ENCODE assay signal across 24 mouse cellular contexts in the genomic region with DNA sequence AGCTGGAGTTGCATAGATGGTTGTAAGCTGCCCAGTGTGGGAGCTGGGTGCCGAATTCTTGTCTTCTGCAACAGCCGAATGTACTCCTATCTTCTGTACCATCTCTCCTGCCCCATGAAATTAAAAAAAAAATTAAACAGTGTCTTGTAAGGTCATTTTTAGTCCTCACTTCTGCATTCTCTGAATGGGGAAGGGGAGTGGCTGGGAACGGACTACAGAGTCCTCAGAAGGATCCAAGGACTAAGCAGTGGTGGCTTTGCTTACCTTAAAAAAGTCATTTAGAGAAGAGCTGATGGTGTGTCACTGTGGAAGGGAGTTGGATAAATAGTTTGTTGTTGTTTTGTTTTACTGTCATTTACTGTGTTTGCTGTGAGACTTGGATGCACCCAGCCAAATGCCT. TPM values are rescaled to one million over a fixed set of nuclear protein-coding genes. Genes with fewer than 3 reads are reported as not detected.
"Had no signal": no experiment of that assay in that cellular context is flagged by ENCODE, and none has a peak within 500 bp of the region (broad histone marks: within the 10 kb centered on the region; RNA-seq: fewer than 3 reads in every experiment).

No protein-coding gene starts in this region.

- H3K4me1 ChIP-seq: liver, embryonic 13.5 days; liver, embryonic 15.5 days; midbrain, embryonic 10.5 days; midbrain, embryonic 12.5 days; neural tube, embryonic 13.5 days; neural tube, embryonic 15.5 days had no signal

- H3K27me3 ChIP-seq: liver, embryonic 13.5 days; liver, embryonic 15.5 days; midbrain, embryonic 12.5 days; neural tube, embryonic 13.5 days; neural tube, embryonic 15.5 days; stomach, embryonic 15.5 days had no signal

- H3K9ac ChIP-seq: liver, embryonic 13.5 days; liver, embryonic 15.5 days; lung, embryonic 14.5 days; midbrain, embryonic 12.5 days; neural tube, embryonic 13.5 days; neural tube, embryonic 15.5 days; stomach, embryonic 15.5 days had no signal

- H3K4me3 ChIP-seq: liver, embryonic 13.5 days; liver, embryonic 15.5 days; midbrain, embryonic 10.5 days; midbrain, embryonic 12.5 days; myocyte; neural tube, embryonic 13.5 days; neural tube, embryonic 15.5 days; stomach, embryonic 15.5 days had no signal

- ATAC-seq: midbrain, embryonic 16.5 days had no signal

- H3K9me3 ChIP-seq: liver, embryonic 13.5 days; liver, embryonic 15.5 days; midbrain, embryonic 10.5 days; midbrain, embryonic 12.5 days; neural tube, embryonic 13.5 days; neural tube, embryonic 15.5 days; stomach, embryonic 15.5 days had no signal

- DNase-seq: liver, embryonic 13.5 days; lung, adult 18-20 months; lung, embryonic 14.5 days; lung, postnatal 14 days; lung, postnatal 4 days; midbrain, embryonic 14.5 days; retina, postnatal 1 day; right cerebral cortex, adult 18-20 months; right cerebral cortex, postnatal 25 days; right cerebral cortex, postnatal 4 days; thymus, adult 18-20 months; thymus, postnatal 14 days; thymus, postnatal 36 days had no signal

- H3K4me2 ChIP-seq: liver, embryonic 11.5 days; liver, embryonic 13.5 days; liver, embryonic 15.5 days; lung, embryonic 14.5 days; midbrain, embryonic 12.5 days; neural tube, embryonic 13.5 days; neural tube, embryonic 15.5 days; stomach, embryonic 15.5 days had no signal

- H3K27ac ChIP-seq: liver, embryonic 13.5 days; liver, embryonic 15.5 days; midbrain, embryonic 10.5 days; midbrain, embryonic 12.5 days; neural tube, embryonic 13.5 days; neural tube, embryonic 15.5 days; stomach, embryonic 15.5 days; stomach, postnatal 0 days had no signal

- H3K36me3 ChIP-seq: liver, embryonic 13.5 days; liver, embryonic 15.5 days; midbrain, embryonic 10.5 days; midbrain, embryonic 12.5 days; neural tube, embryonic 13.5 days; neural tube, embryonic 15.5 days; stomach, embryonic 15.5 days had no signal

RNA-seq across cellular contexts. Expression of a gene that starts 48.4 kb away (rescaled TPM):
- total RNA-seq: megakaryocyte-erythroid progenitor cell, adult 5-6 weeks had no signal
